Comparison of ENCODE assay signal across 25 mouse cellular contexts in genomic region chr6:63794679-63795078, GRCm38 (mm10).
"Had no signal": no experiment of that assay in that cellular context is flagged by ENCODE, and none has a peak within 500 bp of the region (broad histone marks: within the 10 kb centered on the region; RNA-seq: fewer than 3 reads in every experiment).

No protein-coding gene starts in this region.

- H3K27ac ChIP-seq: heart, adult 2 months; heart, embryonic 13.5 days; heart, embryonic 15.5 days; hindbrain, embryonic 13.5 days; hindbrain, embryonic 15.5 days; hindbrain, postnatal 0 days; kidney, embryonic 15.5 days; kidney, postnatal 0 days; limb, embryonic 13.5 days; limb, embryonic 15.5 days had no signal

- DNase-seq: gastrocnemius, postnatal 14 days; gastrocnemius, postnatal 36 days; heart, adult 11 months; heart, adult 2 months; heart, postnatal 14 days; heart, postnatal 36 days; kidney, adult 11 months; kidney, adult 2 months; kidney, adult 9 months; kidney, postnatal 14 days; kidney, postnatal 36 days; layer of hippocampus, adult 9-11 months; layer of hippocampus, postnatal 36 days; left cerebral cortex, postnatal 4 days had no signal

- H3K4me2 ChIP-seq: heart, embryonic 11.5 days; heart, embryonic 13.5 days; heart, embryonic 15.5 days; hindbrain, embryonic 13.5 days; hindbrain, embryonic 15.5 days; kidney, embryonic 15.5 days; limb, embryonic 13.5 days; limb, embryonic 15.5 days had no signal

- H3K9me3 ChIP-seq: heart, embryonic 13.5 days; heart, embryonic 15.5 days; hindbrain, embryonic 13.5 days; hindbrain, embryonic 15.5 days; kidney, embryonic 15.5 days; limb, embryonic 13.5 days; limb, embryonic 15.5 days had no signal

- H3K9ac ChIP-seq: heart, embryonic 13.5 days; heart, embryonic 15.5 days; hindbrain, embryonic 13.5 days; hindbrain, embryonic 15.5 days; kidney, embryonic 15.5 days; limb, embryonic 13.5 days; limb, embryonic 15.5 days had no signal

- H3K4me3 ChIP-seq: heart, adult 2 months; heart, embryonic 13.5 days; heart, embryonic 15.5 days; hindbrain, embryonic 13.5 days; hindbrain, embryonic 15.5 days; kidney, embryonic 15.5 days; limb, embryonic 13.5 days; limb, embryonic 15.5 days had no signal

- H3K36me3 ChIP-seq: heart, embryonic 13.5 days; heart, embryonic 15.5 days; hindbrain, embryonic 13.5 days; hindbrain, embryonic 15.5 days; kidney, embryonic 15.5 days; limb, embryonic 13.5 days; limb, embryonic 15.5 days had no signal

- H3K4me1 ChIP-seq: heart, embryonic 13.5 days; heart, embryonic 15.5 days; hindbrain, embryonic 13.5 days; hindbrain, embryonic 15.5 days; kidney, embryonic 15.5 days; limb, embryonic 13.5 days; limb, embryonic 15.5 days had no signal

- ATAC-seq: hindbrain, postnatal 0 days; intestine, embryonic 16.5 days had no signal

- H3K27me3 ChIP-seq: heart, embryonic 13.5 days; heart, embryonic 15.5 days; hindbrain, embryonic 13.5 days; hindbrain, embryonic 15.5 days; kidney, embryonic 15.5 days; limb, embryonic 13.5 days; limb, embryonic 15.5 days had no signal
